Mouse (Mus musculus) frontal cortex, postnatal 14 days (tissue): ENCODE data around the gene Retreg2.

ENCODE experiments used
- DNase-seq, 2 experiments: peaks; one replicate each; pipeline ENCODE4 v3.0.0; 2022; ENCODE audit warnings: low spot score in 2 of 2

The Retreg2 gene

DNA sequence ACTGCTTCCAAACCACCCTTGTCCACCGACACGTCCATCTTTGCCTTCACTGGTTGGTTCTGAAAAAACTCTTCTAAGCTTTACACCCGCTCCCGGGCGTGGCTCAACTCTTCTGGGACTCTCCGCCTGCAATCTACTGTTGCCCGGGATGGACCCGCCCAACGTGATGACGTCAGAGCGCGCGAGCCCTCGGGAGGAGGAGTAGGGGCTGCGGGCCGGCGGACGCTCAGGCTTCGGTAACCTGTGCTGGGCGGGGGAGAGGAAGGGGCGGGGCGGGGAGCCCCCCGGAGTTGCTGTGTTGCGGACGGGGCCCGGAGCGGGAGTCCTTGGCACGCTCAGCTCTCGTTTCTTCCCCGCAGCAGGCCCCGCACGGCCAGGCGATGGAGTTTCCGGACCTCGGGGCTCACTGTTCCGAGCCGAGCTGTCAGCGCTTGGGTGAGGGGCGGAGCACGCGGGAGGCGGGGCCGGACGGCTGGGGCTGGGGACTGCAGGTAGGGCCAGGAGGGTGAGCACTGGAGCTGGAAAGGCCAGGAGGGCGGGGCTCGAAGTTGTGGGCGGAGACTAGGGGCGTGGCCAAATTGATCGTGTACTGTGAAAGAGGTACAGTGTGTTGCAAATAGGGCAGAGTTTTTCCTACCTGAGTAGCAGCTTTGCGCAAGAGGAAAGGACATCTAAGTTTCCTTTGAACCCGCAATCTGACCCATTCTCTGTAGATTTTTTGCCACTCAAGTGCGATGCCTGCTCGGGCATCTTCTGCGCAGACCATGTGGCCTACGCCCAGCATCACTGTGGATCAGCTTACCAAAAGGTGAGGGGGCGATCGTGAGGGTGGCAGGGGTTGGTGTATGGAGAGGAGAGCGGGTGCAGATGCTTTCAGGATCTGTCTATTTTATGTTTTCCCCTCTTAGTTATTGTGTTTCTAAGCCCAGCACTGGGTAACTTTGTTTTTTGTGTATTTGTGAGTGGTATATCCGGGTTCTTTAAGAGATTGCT, 26.2 kb downstream of the Retreg2 start, which contains the start of gene Zfand2b:
Zfand2b (plus strand) TSS at position 175 of the 993 bp plus-strand sequence.
- DNase-seq = peak; percentile 87 to 93

- peak; percentile 38 to 45 for DNase-seq
Observed at GRCm38 (mm10) chr1:75179334-75180104, 36.9 kb downstream of the Retreg2 start.

- peak; percentile 91 to 93 for DNase-seq
Observed at GRCm38 (mm10) chr1:75180105-75180590, 37.6 kb downstream of the Retreg2 start, which contains the start of gene Abcb6. Gene Abcb6, minus strand, starts transcription at chr1:75180392.

DNA sequence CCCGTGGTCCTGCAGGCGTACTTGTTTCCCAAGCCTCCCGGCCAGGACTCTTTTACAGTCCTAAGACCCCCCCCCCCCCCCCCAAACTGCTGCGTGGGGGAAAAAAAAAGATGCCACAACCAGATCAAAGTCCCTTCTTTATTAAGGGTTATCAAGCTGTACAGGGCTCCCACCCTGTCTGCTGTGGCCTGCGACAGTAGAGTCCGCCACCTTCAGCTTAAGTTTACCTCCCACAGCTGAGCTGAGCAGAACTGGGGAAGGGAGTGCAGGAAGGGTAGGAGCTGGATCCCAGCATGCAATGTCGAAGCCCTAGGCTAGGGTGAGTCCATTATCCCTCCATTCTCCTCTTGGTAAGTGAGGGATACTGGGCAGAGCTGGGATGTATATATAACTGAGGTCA, 38.2 kb downstream of the Retreg2 start:
- DNase-seq = no peak

DNA sequence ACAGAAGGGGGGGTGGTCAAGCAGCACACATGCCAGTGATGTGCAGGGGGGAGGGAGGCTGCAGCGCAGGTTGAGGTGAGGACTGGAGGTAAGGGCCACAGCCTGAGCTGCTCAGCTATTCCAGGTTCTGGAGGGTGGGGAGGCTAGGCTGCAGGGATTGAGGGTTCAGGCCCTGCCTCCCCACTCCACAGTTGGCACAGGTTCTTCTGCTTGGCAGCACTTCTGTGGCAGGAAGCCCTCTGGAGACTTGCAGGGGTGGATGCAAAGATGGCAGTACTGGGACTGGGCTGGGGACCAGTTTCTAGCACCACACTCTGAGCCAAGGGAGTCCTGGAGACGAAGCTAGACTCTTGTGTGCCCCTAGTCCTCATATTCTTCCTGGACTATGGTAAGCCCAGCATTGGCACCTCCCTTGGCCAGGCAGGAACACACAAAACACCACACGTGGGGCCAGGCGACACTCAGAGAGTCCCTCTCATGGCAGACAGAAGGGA, 38.8 kb downstream of the Retreg2 start:
- no peak for DNase-seq

DNA sequence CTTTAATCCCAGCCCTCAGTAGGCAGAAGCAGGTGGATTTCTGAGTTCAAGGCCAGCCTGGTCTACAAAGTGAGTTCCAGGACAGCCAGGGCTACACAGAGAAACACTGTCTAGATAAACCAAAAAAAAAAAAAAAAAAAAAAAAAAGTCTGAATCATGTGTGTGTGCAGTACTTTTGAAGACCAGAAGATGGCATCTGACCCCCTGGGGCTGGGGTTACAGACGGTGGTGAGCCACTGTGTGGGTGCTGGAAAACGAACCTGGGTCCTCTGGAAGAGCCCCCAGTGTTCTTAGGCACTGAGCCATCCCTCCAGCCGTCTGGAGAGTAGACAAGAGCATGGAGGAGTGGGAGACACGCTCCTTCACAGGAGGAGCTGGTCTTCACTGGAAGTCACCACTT, 39.6 kb downstream of the Retreg2 start:
- DNase-seq = no peak

DNA sequence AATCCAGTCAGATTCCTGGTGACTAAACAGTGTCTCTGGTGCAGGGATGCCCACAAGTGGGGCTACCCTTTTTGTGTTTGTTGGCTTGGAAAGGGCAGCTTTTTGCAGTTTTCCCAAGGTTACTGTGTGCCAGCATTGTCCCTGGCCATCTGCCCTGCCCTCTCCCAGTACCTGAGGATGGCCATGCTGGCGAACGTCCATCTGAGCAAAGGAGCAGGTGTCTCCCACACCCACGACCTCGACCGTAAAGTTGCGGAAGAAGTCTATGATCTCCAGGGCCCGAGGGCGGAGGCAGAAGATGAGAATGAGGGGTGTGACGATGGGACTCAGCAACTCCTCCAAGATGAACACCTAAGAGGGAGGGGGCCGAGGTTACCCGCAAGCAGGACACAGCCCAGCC, 42.9 kb downstream of the Retreg2 start:
- no peak for DNase-seq

DNA sequence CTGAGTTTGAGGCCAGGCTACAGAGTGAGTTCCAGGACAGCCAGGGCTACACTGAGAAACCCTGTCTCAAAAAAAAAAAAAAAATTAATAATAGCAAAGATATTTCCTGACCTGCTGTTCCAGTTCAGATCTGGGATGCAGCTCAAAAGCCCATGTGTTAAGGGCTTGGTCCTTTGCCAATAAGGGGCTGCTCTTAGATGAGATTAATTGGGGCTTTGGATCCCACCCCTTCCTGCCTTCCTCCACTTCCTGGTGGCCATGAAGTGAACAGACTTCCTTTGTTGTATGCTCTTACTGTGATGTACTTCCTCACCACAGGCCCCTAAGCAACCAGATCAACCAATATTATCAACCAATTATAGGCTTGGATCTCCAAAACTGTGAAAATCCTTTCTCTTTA, 44.5 kb downstream of the Retreg2 start:
- no peak for DNase-seq

- DNase-seq = no peak
Observed at GRCm38 (mm10) chr1:75187914-75188483, 45.4 kb downstream of the Retreg2 start.

DNA sequence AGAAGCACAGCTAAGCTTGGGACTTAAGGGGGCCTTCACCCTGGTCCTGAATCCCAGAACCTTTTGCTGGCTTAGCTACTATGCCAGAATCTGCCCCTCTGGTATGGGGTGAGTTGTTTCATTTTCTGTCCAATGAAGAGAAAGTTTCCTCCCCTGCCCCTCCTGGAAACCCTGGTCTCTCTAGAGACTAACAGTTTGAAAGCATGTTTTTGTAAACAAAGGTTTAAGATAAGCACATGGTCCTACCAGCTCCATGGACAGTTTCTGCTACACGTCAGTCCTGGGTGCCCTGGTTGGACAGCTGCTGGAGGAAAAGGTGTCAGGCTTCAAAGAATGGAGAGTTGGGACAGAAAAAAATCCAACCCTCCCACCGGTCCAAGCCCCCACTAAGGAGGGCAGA, 48.0 kb downstream of the Retreg2 start:
- DNase-seq = no peak

- DNase-seq = no peak
Observed at GRCm38 (mm10) chr1:75191258-75191621, 48.7 kb downstream of the Retreg2 start.

GRCm38 (mm10) chr1:75191622-75192402, 49.2 kb downstream of the Retreg2 start, which contains the start of the genes Ankzf1 and Atg9a:
Gene Ankzf1, plus strand, starts transcription at chr1:75192151.
Gene Atg9a, minus strand, starts transcription at chr1:75192196.
- DNase-seq = peak; percentile 93 to 97

DNA sequence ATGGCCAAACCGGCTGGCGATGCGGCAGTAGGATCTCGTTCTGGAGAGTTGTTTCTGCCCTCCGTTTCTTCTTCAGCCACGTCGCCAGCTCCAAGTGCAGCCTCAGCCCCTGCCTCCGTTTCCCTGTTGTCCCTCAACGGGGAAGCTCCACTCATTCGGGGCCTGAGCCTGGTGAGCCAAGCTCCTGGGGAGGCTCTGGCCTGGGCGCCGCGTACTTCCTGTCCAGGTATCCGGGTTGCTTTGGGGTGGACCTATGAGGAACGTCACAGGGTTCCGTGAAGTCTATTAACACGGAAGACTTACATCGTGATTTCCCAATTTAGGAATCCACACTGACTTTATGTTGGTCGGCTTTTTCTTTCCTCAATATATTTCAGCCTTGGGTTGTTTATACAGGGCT, 49.9 kb downstream of the Retreg2 start:
- no peak for DNase-seq
